Mouse (Mus musculus) CH12.LX (cell line): ENCODE data around the gene Pafah1b2. TPM values are rescaled to one million over a fixed set of nuclear protein-coding genes. Genes with fewer than 3 reads are reported as not detected.

Source experiments
- DNase-seq: peaks from one replicate; pipeline ENCODE4 v3.0.0-alpha.2; 2013; ENCODE audit errors: extremely low read depth
- H3K27ac ChIP-seq: 2 replicates; pipeline ENCODE4 v1.5.1; 2012; ENCODE audit warnings: low read depth, mild to moderate bottlenecking, control low read depth, moderate library complexity; ENCODE audit not compliant: insufficient read depth
- H3K27me3 ChIP-seq: replicated peaks from 2 replicates; pipeline ENCODE3; 2012; ENCODE audit warnings: inconsistent platforms
- H3K36me3 ChIP-seq, 2 experiments: replicated peaks in 1 of 2; 2 replicates each; pipeline versions ENCODE3 to v1.6.1; 2012; ENCODE audit warnings: inconsistent platforms in 1 of 2, low read length in 1 of 2, mild to moderate bottlenecking in 1 of 2, mixed read lengths in 1 of 2, moderate library complexity in 1 of 2; ENCODE audit not compliant: control insufficient read depth in 1 of 2, insufficient read depth in 1 of 2
- H3K4me1 ChIP-seq, 2 experiments: 2 replicates each; pipeline ENCODE4 v1.6.1; 2012; ENCODE audit warnings: inconsistent platforms in 1 of 2, moderate library complexity in 1 of 2; ENCODE audit not compliant: insufficient read depth in 2 of 2, control insufficient read depth in 1 of 2
- H3K4me2 ChIP-seq: 2 replicates; pipeline ENCODE4 v1.6.1; 2012; ENCODE audit warnings: low read depth, mild to moderate bottlenecking, control low read depth; ENCODE audit not compliant: poor library complexity, insufficient read depth, severe bottlenecking
- H3K4me3 ChIP-seq, 3 experiments: fragments of 150-350 bp in 1 of 3; sonication (generic) in 1 of 3; replicated peaks in 1 of 3; 2 replicates each; pipeline versions ENCODE3 to v1.5.1; 2011 to 2012; ENCODE audit warnings: low read depth in 2 of 3, low read length in 2 of 3, mild to moderate bottlenecking in 2 of 3, moderate library complexity in 2 of 3, control low read depth in 1 of 3, improper control_type of control experiment in 1 of 3, inconsistent platforms in 1 of 3, mixed read lengths in 1 of 3; ENCODE audit not compliant: poor library complexity in 1 of 3
- H3K79me2 ChIP-seq: replicated peaks from 2 replicates; pipeline ENCODE4 v1.6.1; 2012; ENCODE audit warnings: mild to moderate bottlenecking, moderate library complexity; ENCODE audit not compliant: control insufficient read depth, poor library complexity, insufficient read depth, severe bottlenecking; ENCODE audit errors: extremely low read depth
- H3K9ac ChIP-seq: 2 replicates; pipeline ENCODE4 v1.6.1; 2012; ENCODE audit warnings: low read depth, mild to moderate bottlenecking, control low read depth, moderate library complexity; ENCODE audit not compliant: insufficient read depth
- H3K9me3 ChIP-seq: replicated peaks from 2 replicates; pipeline ENCODE3; 2012; ENCODE audit warnings: low read length, inconsistent platforms, mixed read lengths
- BHLHE40 ChIP-seq: IDR thresholded peaks from 2 replicates; pipeline ENCODE4 v1.6.1; 2011; ENCODE audit warnings: mild to moderate bottlenecking, low read depth, low read length, improper control_type of control experiment
- CHD2 ChIP-seq: IDR thresholded peaks from 2 replicates; pipeline ENCODE4 v1.6.1; 2011; ENCODE audit warnings: low read length, improper control_type of control experiment
- CTCF ChIP-seq, 2 experiments: IDR thresholded peaks in 1 of 2; conservative IDR thresholded peaks in 1 of 2; 2 replicates each; pipeline ENCODE4 v1.5.1; 2011 to 2012; ENCODE audit warnings: low read depth in 2 of 2, low read length in 2 of 2, improper control_type of control experiment in 1 of 2, inconsistent platforms in 1 of 2, mild to moderate bottlenecking in 1 of 2, moderate library complexity in 1 of 2
- EP300 ChIP-seq: IDR thresholded peaks from 2 replicates; pipeline ENCODE4 v1.6.1; 2011; ENCODE audit warnings: low read length, improper control_type of control experiment
- GABPA ChIP-seq: IDR thresholded peaks from 2 replicates; pipeline ENCODE4 v1.6.1; 2012; ENCODE audit warnings: low read depth, low read length, improper control_type of control experiment, inconsistent platforms; ENCODE audit not compliant: insufficient replicate concordance
- HCFC1 ChIP-seq: IDR thresholded peaks from 2 replicates; pipeline ENCODE4 v1.6.1; 2012; ENCODE audit warnings: low read depth, mild to moderate bottlenecking, inconsistent platforms, low read length, improper control_type of control experiment
- IRF4 ChIP-seq: IDR thresholded peaks from 2 replicates; pipeline ENCODE4 v1.6.1; 2014; ENCODE audit warnings: low read depth, mild to moderate bottlenecking, inconsistent platforms, low read length, improper control_type of control experiment
- JUN ChIP-seq: IDR thresholded peaks from 2 replicates; pipeline ENCODE4 v1.6.1; 2011; ENCODE audit warnings: low read depth, mild to moderate bottlenecking, low read length, improper control_type of control experiment, moderate library complexity; ENCODE audit not compliant: insufficient read depth
- KAT2A ChIP-seq: IDR thresholded peaks from 2 replicates; pipeline ENCODE4 v1.6.1; 2012; ENCODE audit warnings: low read length, improper control_type of control experiment, inconsistent platforms; ENCODE audit not compliant: insufficient replicate concordance
- MAFK ChIP-seq: IDR thresholded peaks from 2 replicates; pipeline ENCODE4 v1.6.1; 2011; ENCODE audit warnings: low read length, improper control_type of control experiment; ENCODE audit not compliant: insufficient replicate concordance
- MAZ ChIP-seq: IDR thresholded peaks from 2 replicates; pipeline ENCODE4 v1.6.1; 2012; ENCODE audit warnings: low read depth, mild to moderate bottlenecking, inconsistent platforms, low read length, improper control_type of control experiment, moderate library complexity
- MEF2A ChIP-seq: IDR thresholded peaks from 2 replicates; pipeline ENCODE4 v1.6.1; 2014; ENCODE audit warnings: low read depth, mild to moderate bottlenecking, inconsistent platforms, low read length, improper control_type of control experiment, borderline replicate concordance
- MYC ChIP-seq: IDR thresholded peaks from 2 replicates; pipeline ENCODE4 v1.6.1; 2011; ENCODE audit warnings: low read depth, mild to moderate bottlenecking, improper control_type of control experiment, low read length
- NELFE ChIP-seq: IDR thresholded peaks from 2 replicates; pipeline ENCODE4 v1.6.1; 2011; ENCODE audit warnings: low read depth, low read length, improper control_type of control experiment
- PAX5 ChIP-seq: IDR thresholded peaks from 2 replicates; pipeline ENCODE4 v1.6.1; 2012; ENCODE audit warnings: low read length, inconsistent platforms, mixed read lengths
- POLR2A ChIP-seq: IDR thresholded peaks from 2 replicates; pipeline ENCODE4 v1.6.1; 2011; ENCODE audit warnings: low read depth, mild to moderate bottlenecking, improper control_type of control experiment, low read length
- POLR2AphosphoS2 ChIP-seq: IDR thresholded peaks from 2 replicates; pipeline ENCODE4 v1.6.1; 2011; ENCODE audit warnings: low read depth, low read length, improper control_type of control experiment
- RAD21 ChIP-seq: IDR thresholded peaks from 2 replicates; pipeline ENCODE4 v1.6.1; 2011; ENCODE audit warnings: low read depth, mild to moderate bottlenecking, low read length, improper control_type of control experiment, moderate library complexity
- SIN3A ChIP-seq: IDR thresholded peaks from 2 replicates; pipeline ENCODE4 v1.6.1; 2012; ENCODE audit warnings: low read length, improper control_type of control experiment, inconsistent platforms
- TBP ChIP-seq: conservative IDR thresholded peaks from 2 replicates; pipeline ENCODE4 v1.6.1; 2011; ENCODE audit warnings: low read depth, low read length, improper control_type of control experiment
- USF1 ChIP-seq: IDR thresholded peaks from 2 replicates; pipeline ENCODE4 v1.6.1; 2014; ENCODE audit warnings: low read depth, mild to moderate bottlenecking, inconsistent platforms, low read length, improper control_type of control experiment
- USF2 ChIP-seq: conservative IDR thresholded peaks from 2 replicates; pipeline ENCODE4 v1.6.1; 2011; ENCODE audit warnings: low read depth, low read length, improper control_type of control experiment
- ZMIZ1 ChIP-seq: IDR thresholded peaks from 2 replicates; pipeline ENCODE4 v1.6.1; 2012; ENCODE audit warnings: low read depth, mild to moderate bottlenecking, inconsistent platforms, low read length, improper control_type of control experiment
- dilution Hi-C: fragments of 300-500 bp; cut with MboI; formaldehyde crosslinking; loops from 2 replicates; pipeline ENCODE4 v1.14.3; 2020; ENCODE audit warnings: low sequenced_read_pairs; ENCODE audit not compliant: extremely low pct_unique_long_range_greater_than_20kb, extremely low pct_ligation_motif_present
- in situ Hi-C: fragments of 300-500 bp; cut with MboI; formaldehyde crosslinking; loops from 3 replicates; pipeline ENCODE4 v1.14.3; 2019; ENCODE audit warnings: low sequenced_read_pairs, low pct_ligation_motif_present, low pct_unique_long_range_greater_than_20kb, mixed read lengths
- polyA plus RNA-seq: library from polyadenylated mRNA; unstranded; fragments of >175 nt; gene quantifications from 2 replicates; pipeline ENCODE4 v1.2.1, GENCODE M21; 2012; ENCODE audit warnings: low read depth; ENCODE audit not compliant: insufficient read length
- total RNA-seq, 2 experiments: library from RNA; depleted of rRNA; stranded (reverse); fragments of 300-350 nt in 1 of 2; fragments of >200 nt in 1 of 2; gene quantifications; 2 replicates each; pipeline ENCODE4 v1.2.3; 2012 to 2014

The Pafah1b2 gene
- total and polyA plus RNA-seq, 3 experiments, result 94.8 to 122 (median 109) TPM

GRCm38 (mm10) chr9:46015831-46016230 lies 3.3 kb upstream of the Pafah1b2 start:
- Histone ChIP-seq H3K27ac (no peak overlapping the region), H3K36me3 (peaks cover 13 to 42% of the 10 kb centered on the region in 2 experiments), H3K4me2 (no peak overlapping the region), H3K4me3 (no peak overlapping the region), H3K9ac (no peak overlapping the region), H3K79me2 (peaks cover 48% of the 10 kb centered on the region), H3K4me1 (peaks cover 21 to 54% of the 10 kb centered on the region in 2 experiments), H3K27me3 (no peaks in the 10 kb centered on the region), H3K9me3 (no peaks in the 10 kb centered on the region)
- DNase-seq, result no peak
- TF ChIP-seq SIN3A (no peak), NELFE (no peak), JUN (no peak), KAT2A (no peak), GABPA (no peak), RAD21 (no peak), CTCF (conservative IDR thresholded peaks at IDR 0.05 in 1 of 2, IDR thresholded peaks at IDR 0.05 in 1 of 2; ENCODE audit: low read depth in 2 of 2, low read length in 2 of 2) (no peak)
- in situ Hi-C loops (no loop called here), dilution Hi-C loops (no loop called here)

- dilution Hi-C loops, result no loop called here
- peaks cover 13 to 40% of the 10 kb centered on the region in 2 experiments for H3K36me3 ChIP-seq
- no peaks in the 10 kb centered on the region for H3K9me3 ChIP-seq
- no peak overlapping the region for H3K4me3 ChIP-seq
- H3K9ac ChIP-seq, result no peak overlapping the region
- in situ Hi-C loops, result no loop called here
- peaks cover 47% of the 10 kb centered on the region for H3K79me2 ChIP-seq
- peaks cover 20 to 56% of the 10 kb centered on the region in 2 experiments for H3K4me1 ChIP-seq
- TF ChIP-seq TBP (no peak), MAZ (no peak), USF1 (no peak), MEF2A (no peak), USF2 (no peak), BHLHE40 (peak; percentile 61), HCFC1 (no peak)
- H3K27me3 ChIP-seq, result no peaks in the 10 kb centered on the region
- H3K27ac ChIP-seq, result no peak overlapping the region
- DNase-seq, result no peak
- H3K4me2 ChIP-seq, result peak overlapping the region; percentile 41
Observed at GRCm38 (mm10) chr9:46015081-46015551, 2.6 kb upstream of the Pafah1b2 start.

- Histone ChIP-seq H3K79me2 (peaks cover 47% of the 10 kb centered on the region), H3K36me3 (peaks cover 12 to 31% of the 10 kb centered on the region in 2 experiments), H3K27ac (peak overlapping the region; percentile 85), H3K9ac (peak overlapping the region; percentile 95), H3K27me3 (no peaks in the 10 kb centered on the region), H3K4me2 (peak overlapping the region; percentile 97; the same call in 1 of the 2 replicates), H3K4me3 (peak overlapping the region; percentile 91 to 98 (median 92)), H3K9me3 (no peaks in the 10 kb centered on the region), H3K4me1 (peaks cover 19 to 55% of the 10 kb centered on the region in 2 experiments)
- in situ Hi-C loops, result no loop called here
- peak; percentile 90 for DNase-seq
- dilution Hi-C loops, result no loop called here
- TF ChIP-seq POLR2AphosphoS2 (no peak), POLR2A (peak; percentile 36; the same call in 1 of the 2 replicates), NELFE (peak; percentile 65; the same call in 1 of the 2 replicates), USF1 (no peak), CTCF (conservative IDR thresholded peaks at IDR 0.05 in 1 of 2, IDR thresholded peaks at IDR 0.05 in 1 of 2; ENCODE audit: low read depth in 2 of 2, low read length in 2 of 2) (peak in 1 of 2 experiments; percentile 76; a peak in 2 of 4 replicates), IRF4 (peak; percentile 99), USF2 (no peak), GABPA (no peak), EP300 (peak; percentile 95), BHLHE40 (peak; percentile 78), TBP (no peak), MAFK (peak; percentile 75; the same call in 1 of the 2 replicates), HCFC1 (peak; percentile 45; the same call in 1 of the 2 replicates), MYC (peak; percentile 52; the same call in 1 of the 2 replicates), ZMIZ1 (0 out of 2 replicates have a peak, but pooled peaks have one; percentile 30), MEF2A (peak; percentile 86), PAX5 (no peak), RAD21 (peak; percentile 47), CHD2 (peak; percentile 59; the same call in 1 of the 2 replicates)
Observed at GRCm38 (mm10) chr9:46014251-46014681, 1.8 kb upstream of the Pafah1b2 start.
